Mouse (Mus musculus) kidney, adult 18-20 months (tissue): ENCODE measurements around the gene C2cd3.

Experiments
- DNase-seq: peaks from one replicate; pipeline ENCODE4 v3.0.0; 2021

The C2cd3 gene

GRCm38 (mm10) chr7:100500276-100500977 is 128.4 kb downstream of the C2cd3 start:
- no peak for DNase-seq

- no peak for DNase-seq
Observed at GRCm38 (mm10) chr7:100501027-100501843, 129.2 kb downstream of the C2cd3 start.

- no peak for DNase-seq
Observed at GRCm38 (mm10) chr7:100501844-100502373, 129.9 kb downstream of the C2cd3 start.

- DNase-seq: no peak
Observed at GRCm38 (mm10) chr7:100502374-100502922, 130.4 kb downstream of the C2cd3 start.

GRCm38 (mm10) chr7:100503076-100503475 is 131.0 kb downstream of the C2cd3 start:
- DNase-seq: no peak

GRCm38 (mm10) chr7:100504740-100505487 is 132.9 kb downstream of the C2cd3 start:
- DNase-seq: no peak

- no peak for DNase-seq
Observed at GRCm38 (mm10) chr7:100506494-100506893, 134.5 kb downstream of the C2cd3 start.

- no peak for DNase-seq
Observed at GRCm38 (mm10) chr7:100508670-100509069, 136.6 kb downstream of the C2cd3 start.

- no peak for DNase-seq
Observed at GRCm38 (mm10) chr7:100511602-100512001, 139.6 kb downstream of the C2cd3 start.

- DNase-seq: no peak
Observed at GRCm38 (mm10) chr7:100514573-100514972, 142.5 kb downstream of the C2cd3 start, which contains the start of gene Dnajb13. Dnajb13 (minus strand) TSS chr7:100514960.
